Mouse (Mus musculus): ENCODE data around the gene Gpr45. TPM values are rescaled to one million over a fixed set of nuclear protein-coding genes. Genes with fewer than 3 reads are reported as not detected.

Gene Gpr45
- polyA plus RNA-seq, 2 experiments = 4.8 to 6.1 TPM

DNA sequence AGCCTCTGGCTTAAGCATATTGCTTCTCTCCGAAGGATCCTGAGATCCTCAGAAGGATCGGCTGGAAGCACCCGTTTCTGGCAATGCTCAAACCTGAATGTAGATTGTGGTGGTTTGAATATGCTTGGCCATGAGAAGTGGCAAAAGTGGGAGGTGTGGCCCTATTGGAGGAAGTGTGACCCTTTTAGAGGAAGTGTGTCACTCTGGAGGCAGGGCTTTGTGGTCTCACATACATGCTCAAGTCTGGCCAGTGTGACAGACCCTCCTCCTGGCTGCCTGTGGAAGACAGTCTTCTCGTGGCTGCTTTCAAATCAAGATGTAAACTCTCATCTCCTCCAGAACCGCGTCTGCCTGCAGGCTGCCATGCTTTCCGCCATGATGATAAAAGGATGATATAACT lies 36.0 kb upstream of the Gpr45 start:
- WGBS = 78% methylated on average over 7 of the region's 7 CpGs
- H3K27me3 ChIP-seq (ENCODE audit: control insufficient read depth, insufficient read depth, low read length) = no peaks in the 10 kb centered on the region

DNA sequence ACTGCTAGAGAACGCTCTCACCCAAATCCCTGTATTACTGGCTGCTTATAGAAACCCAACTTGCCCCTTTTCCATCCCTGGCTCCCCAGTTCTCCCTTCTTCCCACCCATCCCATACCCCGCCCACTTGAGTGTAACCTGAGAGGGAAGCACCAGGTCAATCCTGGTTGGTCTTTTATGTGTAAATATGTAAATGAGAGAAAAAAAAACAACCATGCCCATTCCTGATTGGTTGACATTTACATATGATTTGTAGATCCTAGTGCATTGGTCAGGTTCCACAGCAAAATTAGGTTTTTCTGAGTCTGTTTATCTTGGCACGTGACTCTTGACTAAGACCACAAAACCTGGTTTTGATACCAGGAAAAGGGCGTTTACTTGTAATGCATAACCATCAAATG lies 34.8 kb upstream of the Gpr45 start:
- ATAC-seq (ENCODE audit: low FRiP score, low read depth) = peak; percentile 78
- Histone ChIP-seq H3K4me3 (replicated peaks; ENCODE audit: low read length) (no peak overlapping the region), H3K4me1 (ENCODE audit: control insufficient read depth, insufficient read depth, low read length) (no peaks in the 10 kb centered on the region), H3K27ac (replicated peaks; ENCODE audit: low read depth, low read length) (no peak overlapping the region), H3K36me3 (ENCODE audit: control insufficient read depth, insufficient read depth, low read length) (no peaks in the 10 kb centered on the region), H3K9me3 (ENCODE audit: control insufficient read depth, low read length) (no peaks in the 10 kb centered on the region), H3K9ac (ENCODE audit: low read depth, low read length, severe bottlenecking) (no peak overlapping the region), H3K4me2 (replicated peaks; ENCODE audit: low read depth, low read length, severe bottlenecking) (peak overlapping the region; percentile 16), H3K27me3 (ENCODE audit: control insufficient read depth, insufficient read depth, low read length) (no peaks in the 10 kb centered on the region)
- TF ChIP-seq POLR2A (IDR thresholded peaks at IDR 0.05; ENCODE audit: borderline replicate concordance, extremely low read depth, insufficient read depth, insufficient read length) = no peak
- 9% methylated on average over 4 of the region's 4 CpGs for WGBS
- DNase-seq (ENCODE audit: low spot score) = peak; percentile 83

More for the DNA sequence above, 36.0 kb upstream of the Gpr45 start:
- TF ChIP-seq POLR2A (IDR thresholded peaks at IDR 0.05; ENCODE audit: borderline replicate concordance, extremely low read depth, insufficient read depth, insufficient read length) = no peak
- ATAC-seq (ENCODE audit: low FRiP score, low read depth) (no peak), DNase-seq (ENCODE audit: low spot score) (no peak)
- Histone ChIP-seq H3K9me3 (ENCODE audit: control insufficient read depth, low read length) (no peaks in the 10 kb centered on the region), H3K36me3 (ENCODE audit: control insufficient read depth, insufficient read depth, low read length) (no peaks in the 10 kb centered on the region), H3K4me2 (replicated peaks; ENCODE audit: low read depth, low read length, severe bottlenecking) (no peak overlapping the region), H3K4me1 (ENCODE audit: control insufficient read depth, insufficient read depth, low read length) (no peaks in the 10 kb centered on the region), H3K4me3 (replicated peaks; ENCODE audit: low read length) (no peak overlapping the region), H3K27ac (replicated peaks; ENCODE audit: low read depth, low read length) (no peak overlapping the region), H3K9ac (ENCODE audit: low read depth, low read length, severe bottlenecking) (no peak overlapping the region)

DNA sequence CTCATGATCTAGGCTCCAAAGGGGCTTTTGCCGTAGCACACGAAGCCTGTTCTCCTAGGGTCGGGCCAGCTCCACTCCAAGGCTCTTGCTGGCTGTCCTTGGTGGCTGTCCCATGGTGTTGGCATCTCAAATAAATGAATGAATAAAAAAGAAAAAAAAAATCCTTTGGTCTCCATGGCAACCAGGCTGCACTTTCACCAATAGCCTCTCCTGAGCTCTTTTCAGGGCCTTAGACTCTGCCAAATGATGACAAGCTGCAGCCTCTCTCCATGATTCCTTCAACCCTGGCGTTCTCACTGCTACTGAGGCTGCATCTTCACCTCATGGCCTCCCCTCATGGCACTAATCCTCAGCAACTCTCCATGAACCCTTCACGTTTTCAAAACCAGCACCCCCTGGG lies 28.7 kb upstream of the Gpr45 start:
- ATAC-seq (ENCODE audit: low FRiP score, low read depth) = no peak
- 74% methylated on average over 5 of the region's 5 CpGs for WGBS
- no peak overlapping the region for H3K9ac ChIP-seq (ENCODE audit: low read depth, low read length, severe bottlenecking)

GRCm38 (mm10) chr1:42933613-42934012 lies 19.1 kb upstream of the Gpr45 start:
- Histone ChIP-seq H3K9ac (ENCODE audit: low read depth, low read length, severe bottlenecking) (no peak overlapping the region), H3K9me3 (ENCODE audit: control insufficient read depth, low read length) (no peaks in the 10 kb centered on the region), H3K4me2 (replicated peaks; ENCODE audit: low read depth, low read length, severe bottlenecking) (no peak overlapping the region), H3K4me3 (replicated peaks; ENCODE audit: low read length) (no peak overlapping the region), H3K36me3 (ENCODE audit: control insufficient read depth, insufficient read depth, low read length) (no peaks in the 10 kb centered on the region), H3K4me1 (ENCODE audit: control insufficient read depth, insufficient read depth, low read length) (no peaks in the 10 kb centered on the region), H3K27ac (replicated peaks; ENCODE audit: low read depth, low read length) (no peak overlapping the region), H3K27me3 (ENCODE audit: control insufficient read depth, insufficient read depth, low read length) (no peaks in the 10 kb centered on the region)
- 93% methylated on average over 1 of the region's 1 CpGs for WGBS
- ATAC-seq (ENCODE audit: low FRiP score, low read depth) = no peak
- no peak for DNase-seq (ENCODE audit: low spot score)
- TF ChIP-seq POLR2A (IDR thresholded peaks at IDR 0.05; ENCODE audit: borderline replicate concordance, extremely low read depth, insufficient read depth, insufficient read length) = no peak

More for the DNA sequence above, 28.7 kb upstream of the Gpr45 start:
- H3K4me1 ChIP-seq (ENCODE audit: control insufficient read depth, insufficient read depth, low read length) = no peaks in the 10 kb centered on the region
- H3K4me2 ChIP-seq (replicated peaks; ENCODE audit: low read depth, low read length, severe bottlenecking) = no peak overlapping the region
- no peak overlapping the region for H3K4me3 ChIP-seq (replicated peaks; ENCODE audit: low read length)
- H3K36me3 ChIP-seq (ENCODE audit: control insufficient read depth, insufficient read depth, low read length) = no peaks in the 10 kb centered on the region
- H3K27me3 ChIP-seq (ENCODE audit: control insufficient read depth, insufficient read depth, low read length) = no peaks in the 10 kb centered on the region
- DNase-seq (ENCODE audit: low spot score) = no peak
- no peak for TF ChIP-seq POLR2A (IDR thresholded peaks at IDR 0.05; ENCODE audit: borderline replicate concordance, extremely low read depth, insufficient read depth, insufficient read length)
- no peaks in the 10 kb centered on the region for H3K9me3 ChIP-seq (ENCODE audit: control insufficient read depth, low read length)
- no peak overlapping the region for H3K27ac ChIP-seq (replicated peaks; ENCODE audit: low read depth, low read length)

DNA sequence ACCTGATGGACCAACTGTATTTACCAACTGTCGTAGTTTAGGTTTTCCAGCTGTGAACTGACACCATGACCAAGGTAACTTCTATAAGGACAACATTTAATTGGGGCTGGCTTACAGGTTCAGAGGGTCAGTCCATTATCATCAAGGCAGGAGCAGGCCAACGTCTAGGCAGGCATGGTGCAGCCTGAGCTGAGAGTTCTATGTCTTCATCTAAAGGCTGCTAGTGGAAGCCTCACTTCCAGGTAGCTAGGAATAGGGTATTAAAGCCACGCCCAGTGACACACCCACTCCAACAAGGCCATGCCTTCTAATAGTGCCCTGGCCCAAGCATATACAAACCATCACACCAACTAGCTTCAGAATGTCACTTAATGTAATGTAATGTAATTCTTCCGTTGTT lies 4.2 kb upstream of the Gpr45 start:
- Histone ChIP-seq H3K36me3 (ENCODE audit: control insufficient read depth, insufficient read depth, low read length) (no peaks in the 10 kb centered on the region), H3K4me3 (replicated peaks; ENCODE audit: low read length) (no peak overlapping the region), H3K4me2 (replicated peaks; ENCODE audit: low read depth, low read length, severe bottlenecking) (no peak overlapping the region), H3K27me3 (ENCODE audit: control insufficient read depth, insufficient read depth, low read length) (no peaks in the 10 kb centered on the region), H3K9ac (ENCODE audit: low read depth, low read length, severe bottlenecking) (no peak overlapping the region), H3K27ac (replicated peaks; ENCODE audit: low read depth, low read length) (no peak overlapping the region), H3K4me1 (ENCODE audit: control insufficient read depth, insufficient read depth, low read length) (no peaks in the 10 kb centered on the region), H3K9me3 (ENCODE audit: control insufficient read depth, low read length) (no peaks in the 10 kb centered on the region)
- ATAC-seq (ENCODE audit: low FRiP score, low read depth) (no peak), DNase-seq (ENCODE audit: low spot score) (no peak)
- 90% methylated on average over 4 of the region's 4 CpGs for WGBS
- TF ChIP-seq POLR2A (IDR thresholded peaks at IDR 0.05; ENCODE audit: borderline replicate concordance, extremely low read depth, insufficient read depth, insufficient read length) = no peak

DNA sequence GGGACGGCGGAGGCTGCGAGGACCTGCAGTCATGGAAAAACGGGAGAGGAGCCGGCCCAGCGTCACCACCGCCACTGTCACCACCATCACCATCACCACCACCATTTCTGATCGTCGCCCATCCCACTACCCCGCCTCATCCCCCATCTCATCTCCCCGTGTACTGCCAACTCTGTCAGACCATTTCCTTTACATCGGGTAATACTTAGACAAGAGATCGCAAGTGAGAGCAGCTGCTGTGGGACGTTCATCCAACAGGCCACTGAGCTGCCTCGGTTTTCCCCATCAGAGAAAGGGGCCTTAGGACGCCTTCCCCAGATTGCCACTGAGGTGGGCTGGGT lies 780 bp downstream of the Gpr45 start:
- H3K4me3 ChIP-seq (replicated peaks; ENCODE audit: low read length) = peak overlapping the region; percentile 79
- DNase-seq (ENCODE audit: low spot score) = no peak
- ATAC-seq (ENCODE audit: low FRiP score, low read depth) = peak; percentile 47
- no peak for TF ChIP-seq POLR2A (IDR thresholded peaks at IDR 0.05; ENCODE audit: borderline replicate concordance, extremely low read depth, insufficient read depth, insufficient read length)
- H3K4me1 ChIP-seq (ENCODE audit: control insufficient read depth, insufficient read depth, low read length) = no peaks in the 10 kb centered on the region
- H3K4me2 ChIP-seq (replicated peaks; ENCODE audit: low read depth, low read length, severe bottlenecking) = peak overlapping the region; percentile 88
- H3K27ac ChIP-seq (replicated peaks; ENCODE audit: low read depth, low read length) = peak overlapping the region; percentile 63; the same call in 1 of the 2 replicates
- H3K9ac ChIP-seq (ENCODE audit: low read depth, low read length, severe bottlenecking) = peak overlapping the region; percentile 92
- no peaks in the 10 kb centered on the region for H3K9me3 ChIP-seq (ENCODE audit: control insufficient read depth, low read length)
- no peaks in the 10 kb centered on the region for H3K36me3 ChIP-seq (ENCODE audit: control insufficient read depth, insufficient read depth, low read length)
- WGBS = 1% methylated on average over 15 of the region's 16 CpGs
- no peaks in the 10 kb centered on the region for H3K27me3 ChIP-seq (ENCODE audit: control insufficient read depth, insufficient read depth, low read length)

All from limb, embryonic 14.5 days (tissue).